Mouse (Mus musculus): ENCODE data around the gene Lifr.

GRCm38 (mm10) chr15:7215845-7216244 lies 125.4 kb downstream of the Lifr start:
- no peak for TF ChIP-seq CTCF (conservative IDR thresholded peaks at IDR 0.05; ENCODE audit: low read length)
- no peak for TF ChIP-seq POU5F1 (IDR thresholded peaks at IDR 0.05; ENCODE audit: borderline replicate concordance, low read length)
